In genomic region chr2:10258312-10258711, GRCm38 (mm10) we compare ENCODE assay signal across 16 mouse cellular contexts.
"Had no signal": no experiment of that assay in that cellular context is flagged by ENCODE, and none has a peak within 500 bp of the region (broad histone marks: within the 10 kb centered on the region; RNA-seq: fewer than 3 reads in every experiment).

No protein-coding gene starts in this region.

- H3K4me2 ChIP-seq: liver, embryonic 12.5 days; lung, embryonic 14.5 days; midbrain, embryonic 12.5 days; neural tube, embryonic 12.5 days had no signal

- H3K9ac ChIP-seq: liver, embryonic 12.5 days; liver, embryonic 14.5 days; lung, embryonic 14.5 days; midbrain, embryonic 12.5 days; neural tube, embryonic 12.5 days had no signal

- H3K27me3 ChIP-seq: liver, embryonic 12.5 days; neural tube, embryonic 12.5 days had no signal

- H3K36me3 ChIP-seq: liver, embryonic 12.5 days; midbrain, embryonic 12.5 days; neural tube, embryonic 12.5 days had no signal

- H3K4me3 ChIP-seq: liver, embryonic 12.5 days; megakaryocyte, embryonic 14.5 days; midbrain, embryonic 12.5 days; neural tube, embryonic 12.5 days had no signal

- H3K9me3 ChIP-seq: liver, embryonic 12.5 days; megakaryocyte, embryonic 14.5 days; midbrain, embryonic 12.5 days; neural tube, embryonic 12.5 days had no signal

- DNase-seq: lung, adult 18-20 months; lung, embryonic 14.5 days; lung, postnatal 10 days; lung, postnatal 4 days; midbrain, embryonic 14.5 days; right cerebral cortex, postnatal 14 days; right cerebral cortex, postnatal 4 days; spleen, adult 18-20 months; thymus, adult 18-20 months; thymus, postnatal 25 days had no signal

- H3K27ac ChIP-seq: liver, embryonic 12.5 days; liver, embryonic 14.5 days; midbrain, embryonic 12.5 days; neural tube, embryonic 12.5 days had no signal

- ATAC-seq: liver, embryonic 12.5 days; midbrain, embryonic 16.5 days had no signal
